Mouse (Mus musculus): ENCODE results near the gene Cat.

DNA sequence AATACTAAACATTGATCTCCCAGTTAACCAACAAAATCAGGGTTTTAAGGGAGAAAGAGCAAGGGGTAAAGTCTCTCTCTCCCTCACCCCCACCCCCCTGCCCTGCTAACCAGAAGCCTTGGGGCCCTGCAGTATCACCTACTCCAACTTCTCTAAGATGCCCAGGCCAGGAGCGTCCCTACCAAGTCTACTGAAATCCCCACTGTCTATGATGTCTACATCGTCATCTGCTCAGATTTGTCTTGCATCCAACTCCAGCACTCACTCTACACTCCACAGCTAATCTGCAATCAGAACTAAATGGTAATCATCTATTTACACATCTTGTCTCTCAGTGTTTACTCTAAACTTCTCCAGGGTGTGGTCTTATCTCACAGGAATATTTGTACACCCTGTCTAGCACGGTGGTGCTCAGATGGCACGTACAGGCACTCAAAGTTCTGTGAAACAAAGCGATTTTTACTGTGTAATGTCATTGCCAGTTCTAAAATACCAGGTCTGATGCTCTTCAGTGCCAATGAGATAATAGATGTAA, 907 bp downstream of the Cat start:
- TF ChIP-seq POLR2A (IDR thresholded peaks at IDR 0.05; ENCODE audit: low read depth, low read length) (no peak), CTCF (conservative IDR thresholded peaks at IDR 0.05; ENCODE audit: insufficient read depth, insufficient read length, low read depth, low read length) (no peak)
